Mouse (Mus musculus) layer of hippocampus, adult 2 months (tissue): ENCODE measurements around the gene Rin2. TPM values are rescaled to one million over a fixed set of nuclear protein-coding genes. Genes with fewer than 3 reads are reported as not detected.
A peak's percentile ranks its signal among the peaks of the same experiment; 100 is the strongest.

ENCODE experiments used
- DNase-seq, 2 experiments: peaks; one replicate each; pipeline ENCODE4 v3.0.0; 2022; ENCODE audit warnings: low spot score in 2 of 2
- H3K27ac ChIP-seq: fragments of 200-600 bp; 2 replicates; pipeline ENCODE4 v1.8.1; 2022
- H3K4me3 ChIP-seq: fragments of 200-600 bp; 2 replicates; pipeline ENCODE4 v1.8.1; 2022; ENCODE audit warnings: mild to moderate bottlenecking
- CTCF ChIP-seq: fragments of 200-600 bp; conservative IDR thresholded peaks from 2 replicates; pipeline ENCODE4 v1.8.1; 2022; ENCODE audit warnings: antibody characterized with exemption, mild to moderate bottlenecking, moderate library complexity
- total RNA-seq, 2 experiments: library from RNA; stranded (reverse); gene quantifications; 2 replicates each; pipeline ENCODE4 v1.2.3; 2021

The Rin2 gene
- total RNA-seq, 2 experiments from 2014 or later, result 33.3 to 33.9 TPM

GRCm38 (mm10) chr2:145755864-145756822, 81.1 kb downstream of the Rin2 start:
- Histone ChIP-seq H3K27ac (no peak overlapping the region), H3K4me3 (no peak overlapping the region)
- no peak for DNase-seq
- TF ChIP-seq CTCF, result no peak

DNA sequence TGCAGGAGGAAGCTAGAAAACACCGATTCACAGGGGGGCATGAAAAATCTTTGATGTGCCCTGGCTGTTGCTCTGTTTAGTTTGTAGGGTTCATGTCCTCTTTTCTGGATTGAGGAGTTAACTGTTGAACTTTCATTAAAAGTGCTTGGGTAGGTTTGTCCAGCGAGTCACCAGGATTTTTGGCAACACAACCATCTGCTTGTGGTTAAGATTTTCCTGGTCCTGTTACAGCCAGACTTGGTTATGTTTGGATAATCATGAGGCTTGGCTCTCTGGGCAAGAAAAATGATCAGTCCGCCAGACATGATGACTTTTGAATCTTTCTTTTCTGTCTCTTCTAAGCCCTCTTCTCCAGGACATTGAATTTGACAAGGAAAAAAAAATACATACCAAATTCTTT, 85.1 kb downstream of the Rin2 start:
- no peak for DNase-seq
- TF ChIP-seq CTCF, result no peak
- no peak overlapping the region for H3K4me3 ChIP-seq

GRCm38 (mm10) chr2:145761436-145761835, 86.4 kb downstream of the Rin2 start:
- Histone ChIP-seq H3K4me3 (no peak overlapping the region), H3K27ac (no peak overlapping the region)
- no peak for DNase-seq
- TF ChIP-seq CTCF, result no peak

More for the DNA sequence above, 85.1 kb downstream of the Rin2 start:
- H3K27ac ChIP-seq, result no peak overlapping the region

GRCm38 (mm10) chr2:145769964-145770363, 94.9 kb downstream of the Rin2 start:
- Histone ChIP-seq H3K4me3 (no peak overlapping the region), H3K27ac (no peak overlapping the region)
- DNase-seq, result no peak
- TF ChIP-seq CTCF, result no peak

- no peak for DNase-seq
- no peak overlapping the region for H3K4me3 ChIP-seq
- no peak overlapping the region for H3K27ac ChIP-seq
- no peak for TF ChIP-seq CTCF
Observed at GRCm38 (mm10) chr2:145770730-145771536, 95.9 kb downstream of the Rin2 start.

DNA sequence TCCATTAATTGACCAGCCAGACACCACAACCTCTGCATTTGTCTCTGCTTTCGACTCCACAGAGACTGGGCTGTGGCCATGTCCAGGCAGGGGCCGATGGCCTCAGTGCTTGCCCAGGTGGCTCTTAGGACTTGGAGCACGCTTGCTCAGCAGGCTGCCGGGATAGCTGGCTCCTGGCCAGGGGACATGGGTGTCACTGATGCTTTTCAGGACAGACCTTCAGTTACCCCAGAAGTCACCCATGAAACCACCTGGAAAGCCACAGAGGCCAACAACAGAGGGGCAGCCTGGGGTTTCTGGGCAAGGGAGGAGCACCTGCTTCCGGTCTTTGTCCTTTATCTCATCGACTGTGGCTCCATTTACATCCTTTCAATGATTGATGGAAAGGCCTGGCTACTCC, 108.2 kb downstream of the Rin2 start:
- H3K4me3 ChIP-seq, result no peak overlapping the region
- no peak overlapping the region for H3K27ac ChIP-seq

DNA sequence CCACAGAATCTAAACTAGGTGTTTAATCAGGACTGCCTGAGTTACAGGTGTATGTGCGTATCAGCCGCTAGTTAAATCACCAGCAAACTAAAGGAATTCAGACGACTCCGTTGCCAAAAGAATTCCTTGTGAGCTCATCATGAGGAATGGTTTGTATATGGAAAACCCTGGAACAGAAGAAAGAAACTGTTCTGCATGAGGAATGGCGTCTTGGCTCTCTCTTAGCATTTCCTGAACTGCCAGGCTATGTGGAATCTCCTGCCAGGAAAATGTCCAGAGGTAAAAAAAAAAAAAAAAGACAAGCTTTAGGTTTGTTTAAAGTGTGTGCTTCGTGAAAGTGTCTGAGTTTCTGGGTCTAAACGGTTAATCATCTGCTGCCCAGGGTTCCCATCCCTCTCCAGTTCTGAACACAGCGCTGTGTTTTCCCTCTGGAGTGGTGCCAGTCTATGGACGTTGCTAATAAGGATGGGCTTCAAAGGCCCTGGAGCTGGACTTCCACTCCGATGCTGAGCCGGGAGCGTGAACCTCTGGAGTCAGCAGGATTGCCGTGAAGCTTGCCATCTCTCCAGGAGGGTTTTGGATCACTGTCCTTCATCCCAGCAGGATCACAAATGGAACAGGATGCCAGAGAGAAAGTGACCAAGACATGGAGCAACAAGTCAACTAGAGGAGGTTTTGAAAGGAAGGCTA, 109.4 kb downstream of the Rin2 start:
- H3K4me3 ChIP-seq, result 0 out of 2 replicates have a peak overlapping the region, but pooled peaks have one; percentile 3
- no peak for TF ChIP-seq CTCF
- no peak overlapping the region for H3K27ac ChIP-seq
- DNase-seq, result peak in 1 of 2 experiments; percentile 12

More for the DNA sequence above, 108.2 kb downstream of the Rin2 start:
- no peak for TF ChIP-seq CTCF
- no peak for DNase-seq

DNA sequence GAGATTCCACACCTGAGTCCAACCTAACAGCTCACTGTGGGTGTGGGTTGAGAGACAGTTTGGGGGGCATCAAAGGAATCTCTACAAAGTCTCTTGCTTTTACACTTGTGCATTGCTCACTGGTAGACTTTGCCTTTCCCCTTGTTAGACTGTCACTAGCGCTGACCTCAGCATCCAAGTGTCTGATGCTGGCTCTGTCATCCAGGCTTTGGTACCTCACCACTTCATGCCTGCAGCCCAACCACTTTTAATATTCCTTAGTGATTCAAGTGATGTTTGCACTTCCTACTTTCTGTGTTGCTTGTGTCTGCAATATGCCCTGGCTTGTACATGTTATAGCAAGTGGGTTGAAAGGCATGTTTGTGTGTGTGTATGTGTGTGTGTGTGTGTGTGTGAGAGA, 109.9 kb downstream of the Rin2 start:
- H3K27ac ChIP-seq, result no peak overlapping the region
- DNase-seq, result no peak
- no peak for TF ChIP-seq CTCF
- H3K4me3 ChIP-seq, result 0 out of 2 replicates have a peak overlapping the region, but pooled peaks have one; percentile 3

- peak; percentile 62 for TF ChIP-seq CTCF
- peak overlapping the region; percentile 58 for H3K4me3 ChIP-seq
- H3K27ac ChIP-seq, result peak overlapping the region; percentile 83
- peak; percentile 29 to 40 for DNase-seq
Observed at GRCm38 (mm10) chr2:145785758-145786617, 111.0 kb downstream of the Rin2 start.

DNA sequence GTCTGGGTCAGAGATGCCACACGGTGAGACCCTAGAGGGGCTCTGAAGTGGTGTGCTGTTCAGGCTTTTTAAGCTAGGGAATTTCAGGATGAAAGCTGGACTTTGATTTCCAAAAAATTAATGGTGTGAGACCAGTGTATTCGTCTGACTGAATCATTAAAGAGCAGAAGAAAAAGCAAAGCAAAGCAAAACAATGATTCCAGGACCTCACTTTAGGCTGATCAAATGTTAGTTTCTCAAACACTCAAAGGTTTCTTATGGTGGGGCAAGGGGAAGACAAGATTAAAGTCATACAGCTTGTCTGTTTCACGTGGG, 111.6 kb downstream of the Rin2 start:
- Histone ChIP-seq H3K27ac (peak overlapping the region; percentile 83), H3K4me3 (peak overlapping the region; percentile 58)
- no peak for TF ChIP-seq CTCF
- no peak for DNase-seq

- no peak for TF ChIP-seq CTCF
- Histone ChIP-seq H3K27ac (no peak overlapping the region), H3K4me3 (no peak overlapping the region)
- DNase-seq, result no peak
Observed at GRCm38 (mm10) chr2:145787486-145787885, 112.5 kb downstream of the Rin2 start.
